Mouse (Mus musculus) forelimb bud, embryonic 11.5 days (tissue): Measurements from ENCODE around the gene Fam166a.
"Not testable (repeated sequence)": the region's sequence is repeated elsewhere in the genome, so short reads cannot be mapped to it uniquely, and the experiment has no call there.

ENCODE experiments used
- DNase-seq: peaks from one replicate; pipeline ENCODE4 v3.0.0-alpha.2; 2012; ENCODE audit warnings: low read depth, low spot score

Gene Fam166a

GRCm38 (mm10) chr2:25241438-25241775 is 22.9 kb downstream of the Fam166a start:
- no peak for DNase-seq

DNA sequence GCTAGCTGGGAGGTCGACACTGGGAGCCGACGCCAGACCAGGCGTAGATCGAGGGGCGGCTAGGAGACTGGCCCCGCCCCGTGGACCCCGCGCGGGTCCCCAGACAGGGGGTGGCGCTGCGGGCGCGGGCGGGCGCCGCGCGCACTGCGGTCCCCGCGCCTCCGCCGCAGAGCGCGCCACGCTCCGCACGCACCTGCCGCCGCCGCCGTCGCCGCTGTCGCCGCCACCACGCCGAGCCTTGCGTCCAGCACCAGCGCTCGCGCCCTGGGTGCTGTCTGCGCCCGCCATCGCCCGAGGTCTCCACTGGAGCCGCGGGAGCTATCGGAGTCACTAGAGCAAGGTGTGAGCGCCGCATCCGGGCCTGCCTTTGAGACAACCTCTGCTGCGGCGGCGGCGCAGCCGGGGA is 23.6 kb downstream of the Fam166a start, which contains the start of the genes Rnf208 and Cysrt1:
Rnf208 (plus strand) TSS at position 155 of the 406 bp plus-strand sequence.
Cysrt1 (minus strand) TSS at position 352 of the 406 bp plus-strand sequence.
- no peak for DNase-seq

- DNase-seq = no peak
Measured at GRCm38 (mm10) chr2:25243342-25243741, 24.8 kb downstream of the Fam166a start.

- no peak for DNase-seq
Measured at GRCm38 (mm10) chr2:25244144-25244543, 25.6 kb downstream of the Fam166a start.

- no peak for DNase-seq
Measured at GRCm38 (mm10) chr2:25246183-25247072, 27.9 kb downstream of the Fam166a start, which contains the start of gene AL732309.1. Gene AL732309.1 (minus strand): TSS chr2:25246863.

DNA sequence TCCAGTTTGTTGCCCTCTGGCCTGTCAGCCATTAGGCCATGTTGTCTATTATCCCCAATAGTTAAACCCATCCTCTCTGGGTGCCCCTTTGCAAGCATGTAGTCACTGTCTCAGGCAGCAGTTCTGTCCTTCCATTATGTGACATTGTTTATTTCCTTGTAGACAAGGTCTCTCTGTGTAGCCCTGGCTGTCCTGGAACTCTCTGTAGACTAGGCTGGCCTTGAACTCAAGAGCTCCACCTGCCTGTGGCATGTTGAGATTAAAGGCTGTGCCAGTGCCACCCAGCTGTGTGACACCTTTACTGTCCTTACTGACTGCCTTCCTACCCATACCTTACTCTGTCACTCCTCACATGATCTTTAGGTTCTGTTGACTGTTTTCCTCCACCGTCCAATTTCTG is 33.8 kb downstream of the Fam166a start:
- DNase-seq = no peak

DNA sequence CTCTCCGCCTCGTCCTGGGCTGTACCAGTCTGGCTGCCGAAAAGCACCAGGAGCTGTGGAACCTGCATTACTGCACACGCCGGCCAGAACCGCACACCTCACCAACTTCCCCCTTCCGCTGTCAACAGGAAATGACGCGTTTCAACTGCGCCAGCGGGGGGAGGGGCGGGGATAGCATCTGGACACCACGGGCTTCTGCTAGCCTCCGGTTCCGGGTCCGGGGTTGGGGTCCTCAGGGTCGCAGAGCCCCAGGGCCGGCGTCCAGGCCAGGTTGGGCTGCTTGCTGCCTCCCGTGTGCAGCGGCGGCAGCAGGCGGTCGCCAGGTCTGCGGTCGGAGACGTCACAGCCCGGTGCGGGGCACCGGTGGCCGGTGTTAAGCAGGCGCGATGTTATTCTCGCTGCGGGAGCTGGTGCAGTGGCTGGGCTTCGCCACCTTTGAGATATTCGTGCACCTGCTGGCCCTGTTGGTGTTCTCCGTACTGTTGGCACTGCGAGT is 36.8 kb downstream of the Fam166a start, which contains the start of gene Tmem203:
Tmem203 (plus strand) TSS at position 156 of the 496 bp plus-strand sequence.
- DNase-seq = peak; percentile 92

- peak; percentile 39 for DNase-seq
Measured at GRCm38 (mm10) chr2:25256443-25257109, 38.0 kb downstream of the Fam166a start.

DNA sequence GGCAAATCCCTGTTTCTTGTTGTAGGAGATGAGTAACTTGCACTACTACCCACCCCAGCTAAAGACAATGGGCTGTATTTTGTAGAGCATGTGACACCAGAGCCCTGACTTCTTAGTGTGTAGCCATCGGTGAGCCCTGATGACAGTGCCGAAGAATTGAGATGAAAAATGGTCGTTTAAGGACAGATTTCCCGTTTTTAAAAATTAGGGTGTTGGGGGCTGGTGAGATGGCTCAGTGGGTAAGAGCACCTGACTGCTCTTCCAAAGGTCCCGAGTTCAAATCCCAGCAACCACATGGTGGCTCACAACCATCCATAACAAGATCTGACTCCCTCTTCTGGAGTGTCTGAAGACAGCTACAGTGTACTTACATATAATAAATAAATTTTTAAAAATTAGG is 38.7 kb downstream of the Fam166a start:
- DNase-seq = not testable (repeated sequence)

- DNase-seq = no peak
Measured at GRCm38 (mm10) chr2:25258887-25259286, 40.3 kb downstream of the Fam166a start.

DNA sequence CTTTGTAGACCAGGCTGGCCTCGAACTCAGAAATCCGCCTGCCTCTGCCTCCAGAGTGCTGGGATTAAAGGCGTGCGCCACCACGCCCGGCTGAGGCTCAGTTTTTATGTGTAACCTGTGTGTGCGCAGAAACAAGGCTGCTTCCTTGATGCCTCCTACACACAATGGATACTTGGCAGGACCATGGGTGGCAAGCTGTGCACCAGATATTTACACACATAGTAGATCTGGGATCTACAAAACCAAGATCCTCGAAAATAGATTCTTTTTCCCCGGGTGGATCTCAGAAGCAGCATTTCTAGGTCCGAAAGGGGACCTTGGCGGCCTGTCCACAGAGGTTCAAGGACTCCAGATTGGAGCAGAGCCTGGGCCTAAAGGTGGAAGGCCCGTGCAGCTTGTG is 43.3 kb downstream of the Fam166a start:
- DNase-seq = no peak

DNA sequence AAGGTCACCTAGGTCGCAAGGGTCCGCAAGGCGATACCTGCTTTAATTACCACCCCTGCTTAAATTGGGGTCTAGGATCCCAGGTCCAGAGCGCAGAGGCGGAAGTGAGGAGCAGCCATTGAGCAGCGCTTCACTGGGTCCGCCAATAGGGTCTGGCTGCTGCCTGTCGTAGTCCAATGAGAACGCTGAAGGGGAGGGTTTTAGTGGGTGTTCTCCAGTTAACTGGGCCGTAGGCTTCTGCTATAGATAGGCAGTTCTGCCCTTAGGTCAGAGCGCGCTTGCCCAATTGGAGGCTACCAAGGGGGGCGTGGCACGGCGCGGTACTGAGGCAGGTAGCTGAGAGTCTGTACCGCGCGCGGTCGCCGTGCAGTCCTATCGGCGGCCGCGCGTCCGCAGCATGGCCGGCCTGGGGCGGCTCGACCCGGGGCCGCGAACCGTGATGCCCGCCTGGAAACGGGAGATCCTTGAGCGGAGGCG is 43.8 kb downstream of the Fam166a start, which contains the start of gene Tprn:
Tprn (plus strand) TSS at position 328 of the 477 bp plus-strand sequence.
- peak; percentile 96 for DNase-seq

DNA sequence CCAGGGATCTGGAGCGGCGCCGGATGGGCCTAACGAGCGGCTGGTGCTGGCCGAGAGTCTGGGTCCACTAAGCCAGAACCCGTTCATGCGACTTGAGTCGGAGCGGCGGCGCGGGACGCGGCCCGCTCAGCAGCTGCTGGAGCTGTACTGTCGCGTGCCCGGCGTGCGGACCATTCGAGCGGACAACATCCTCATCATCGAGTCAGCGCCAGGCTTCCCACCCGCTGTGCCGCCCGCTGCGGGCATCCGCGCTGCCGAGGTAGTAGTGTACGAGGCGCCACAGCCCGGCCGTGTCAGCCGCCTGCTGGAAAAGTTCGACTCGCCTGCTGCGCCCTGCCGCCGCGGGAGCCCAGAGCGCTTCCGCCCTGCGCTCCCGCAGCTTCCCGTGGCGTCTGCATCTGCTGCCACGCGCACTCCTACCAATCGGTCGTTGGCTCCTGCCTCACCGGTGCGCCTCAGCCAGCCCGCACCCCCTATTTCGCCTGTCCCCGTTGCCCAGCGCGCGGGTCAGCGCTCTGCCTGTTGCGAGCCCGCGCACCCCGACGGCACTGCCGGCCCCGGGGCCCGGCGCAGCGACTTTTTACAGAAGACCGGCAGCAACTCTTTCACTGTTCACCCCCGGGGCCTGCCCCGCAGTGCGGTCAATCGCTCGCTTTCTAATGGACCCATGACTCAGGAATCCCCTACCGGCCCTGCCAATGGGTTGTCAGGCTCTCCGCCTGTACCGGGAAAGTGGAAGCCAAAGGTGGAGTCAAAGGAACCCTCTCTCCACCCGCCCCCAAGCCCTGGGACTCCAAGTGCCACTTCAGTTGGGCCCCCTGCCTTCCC is 44.5 kb downstream of the Fam166a start:
- peak; percentile 24 for DNase-seq

- DNase-seq = no peak
Measured at GRCm38 (mm10) chr2:25263623-25264285, 45.2 kb downstream of the Fam166a start.

GRCm38 (mm10) chr2:25264286-25264660 is 45.7 kb downstream of the Fam166a start:
- DNase-seq = no peak

DNA sequence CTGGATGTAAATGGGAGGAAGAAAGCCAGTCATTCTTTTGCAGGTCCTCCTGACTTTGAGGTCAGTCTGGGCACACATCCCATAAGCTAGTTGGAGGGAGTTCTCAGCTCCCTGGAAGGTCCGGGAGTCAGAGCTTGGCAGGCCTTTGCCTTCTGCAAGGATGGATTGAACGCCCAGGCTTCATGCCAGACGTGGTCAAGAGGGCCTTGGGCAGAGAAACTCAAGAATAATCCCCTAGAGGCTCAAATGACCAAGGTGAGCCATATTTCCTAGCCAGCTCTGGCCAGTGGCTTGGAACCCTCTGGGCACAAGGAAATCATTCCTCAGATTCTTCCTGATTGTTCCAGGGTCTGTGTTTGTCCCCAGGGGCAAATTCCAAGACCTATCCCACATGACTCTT is 46.3 kb downstream of the Fam166a start:
- no peak for DNase-seq

GRCm38 (mm10) chr2:25265897-25266656 is 47.5 kb downstream of the Fam166a start:
- no peak for DNase-seq

GRCm38 (mm10) chr2:25266720-25267119 is 48.2 kb downstream of the Fam166a start:
- no peak for DNase-seq

- no peak for DNase-seq
Measured at GRCm38 (mm10) chr2:25267241-25267640, 48.7 kb downstream of the Fam166a start.

GRCm38 (mm10) chr2:25267746-25268309 is 49.3 kb downstream of the Fam166a start:
- DNase-seq = no peak
